Mouse (Mus musculus): ENCODE results near the gene Itgb2. TPM values are rescaled to one million over a fixed set of nuclear protein-coding genes. Genes with fewer than 3 reads are reported as not detected.
A peak's percentile ranks its signal among the peaks of the same experiment; 100 is the strongest.

Itgb2 gene
- polyA plus RNA-seq, 1 experiment from 2014 or later: 23.1 TPM

DNA sequence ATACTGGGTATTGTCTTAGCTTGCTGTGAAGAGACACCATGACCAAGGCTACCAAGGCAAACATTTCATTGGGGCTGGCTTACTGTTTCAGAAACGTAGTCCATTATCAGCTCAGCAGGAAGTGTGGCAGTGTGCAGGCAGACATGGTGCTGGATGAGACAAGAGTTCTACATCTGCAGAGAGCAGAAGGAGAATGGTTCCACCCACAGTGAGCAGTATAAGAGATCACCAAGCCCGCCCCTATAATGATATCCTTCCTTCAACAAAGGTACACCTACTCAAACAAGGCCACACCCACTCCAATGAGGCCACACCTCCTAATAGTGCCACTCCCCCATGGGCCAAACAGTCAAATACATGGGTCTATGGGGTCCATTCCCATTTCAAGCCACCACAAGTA lies 31.5 kb downstream of the Itgb2 start:
- Histone ChIP-seq H3K27ac (ENCODE audit: low read depth) (no peak overlapping the region), H3K9me3 (ENCODE audit: low read length) (no peaks in the 10 kb centered on the region), H3K36me3 (replicated peaks; ENCODE audit: insufficient read depth, low read length) (peaks cover 5% of the 10 kb centered on the region; the same call in 1 of the 2 replicates), H3K4me2 (ENCODE audit: low read depth, low read length) (no peak overlapping the region), H3K9ac (replicated peaks) (no peak overlapping the region), H3K27me3 (ENCODE audit: insufficient read depth, low read length) (no peaks in the 10 kb centered on the region), H3K4me3 (ENCODE audit: low read depth, low read length) (no peak overlapping the region), H3K4me1 (ENCODE audit: insufficient read depth) (no peaks in the 10 kb centered on the region)
- TF ChIP-seq CTCF (IDR thresholded peaks at IDR 0.05; ENCODE audit: low read depth): no peak
- no peak for TF ChIP-seq EP300 (IDR thresholded peaks at IDR 0.05; ENCODE audit: low read depth)
- ATAC-seq (no peak), DNase-seq (no peak)
- 45% methylated on average over 2 of the region's 2 CpGs for WGBS (ENCODE audit: insufficient replicate concordance)

- Histone ChIP-seq H3K4me1 (ENCODE audit: insufficient read depth) (no peaks in the 10 kb centered on the region; the same call in 1 of the 2 replicates), H3K27ac (ENCODE audit: low read depth) (no peak overlapping the region), H3K9me3 (ENCODE audit: low read length) (no peaks in the 10 kb centered on the region), H3K36me3 (replicated peaks; ENCODE audit: insufficient read depth, low read length) (no peaks in the 10 kb centered on the region; the same call in 1 of the 2 replicates), H3K9ac (replicated peaks) (no peak overlapping the region), H3K4me3 (ENCODE audit: low read depth, low read length) (no peak overlapping the region), H3K27me3 (ENCODE audit: insufficient read depth, low read length) (no peaks in the 10 kb centered on the region), H3K4me2 (ENCODE audit: low read depth, low read length) (no peak overlapping the region)
- no peak for DNase-seq
- 61% methylated on average over 8 of the region's 8 CpGs for WGBS (ENCODE audit: insufficient replicate concordance)
- TF ChIP-seq CTCF (IDR thresholded peaks at IDR 0.05; ENCODE audit: low read depth) (no peak), EP300 (IDR thresholded peaks at IDR 0.05; ENCODE audit: low read depth) (no peak)
- no peak for ATAC-seq
Observed at GRCm38 (mm10) chr10:77565005-77565404, 35.0 kb downstream of the Itgb2 start.

- H3K27ac ChIP-seq (ENCODE audit: low read depth): no peak overlapping the region
- DNase-seq (peak; percentile 89), ATAC-seq (0 out of 2 replicates have a peak, but pooled peaks have one; percentile 31)
- H3K9me3 ChIP-seq (ENCODE audit: low read length): no peaks in the 10 kb centered on the region
- H3K36me3 ChIP-seq (replicated peaks; ENCODE audit: insufficient read depth, low read length): no peaks in the 10 kb centered on the region
- H3K4me1 ChIP-seq (ENCODE audit: insufficient read depth): peaks cover 6% of the 10 kb centered on the region; the same call in 1 of the 2 replicates
- 23% methylated on average over 8 of the region's 8 CpGs for WGBS (ENCODE audit: insufficient replicate concordance)
- H3K4me2 ChIP-seq (ENCODE audit: low read depth, low read length): no peak overlapping the region
- H3K4me3 ChIP-seq (ENCODE audit: low read depth, low read length): no peak overlapping the region
- no peak overlapping the region for H3K9ac ChIP-seq (replicated peaks)
- H3K27me3 ChIP-seq (ENCODE audit: insufficient read depth, low read length): no peaks in the 10 kb centered on the region
- peak; percentile 95 for TF ChIP-seq CTCF (IDR thresholded peaks at IDR 0.05; ENCODE audit: low read depth)
- no peak for TF ChIP-seq EP300 (IDR thresholded peaks at IDR 0.05; ENCODE audit: low read depth)
Observed at GRCm38 (mm10) chr10:77566651-77567050, 36.6 kb downstream of the Itgb2 start.

DNA sequence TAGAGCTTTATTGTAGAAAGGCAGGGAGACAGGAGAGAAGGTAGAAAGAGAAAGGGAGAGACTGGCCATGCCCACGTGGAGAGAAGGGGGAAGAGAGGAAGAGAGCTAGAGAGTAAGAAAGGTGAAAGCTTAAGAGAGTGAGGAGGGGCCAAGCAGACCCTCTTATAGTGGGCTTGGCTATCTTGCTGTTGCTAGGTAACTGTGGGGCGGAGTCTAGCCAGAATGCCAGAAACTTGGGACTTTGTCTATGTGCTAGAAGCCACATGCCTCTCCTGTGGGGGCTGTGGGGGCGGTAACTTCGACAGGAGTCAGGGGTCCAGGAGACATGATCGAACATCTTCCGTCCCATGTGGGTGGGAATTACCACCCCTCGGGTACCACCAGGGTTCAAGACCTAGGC lies 39.4 kb downstream of the Itgb2 start:
- no peak overlapping the region for H3K4me2 ChIP-seq (ENCODE audit: low read depth, low read length)
- peaks cover 14% of the 10 kb centered on the region for H3K4me1 ChIP-seq (ENCODE audit: insufficient read depth)
- no peaks in the 10 kb centered on the region for H3K27me3 ChIP-seq (ENCODE audit: insufficient read depth, low read length)
- ATAC-seq: no peak
- WGBS (ENCODE audit: insufficient replicate concordance): 56% methylated on average over 7 of the region's 7 CpGs
- H3K36me3 ChIP-seq (replicated peaks; ENCODE audit: insufficient read depth, low read length): no peaks in the 10 kb centered on the region
- no peak overlapping the region for H3K4me3 ChIP-seq (ENCODE audit: low read depth, low read length)
- no peak for TF ChIP-seq EP300 (IDR thresholded peaks at IDR 0.05; ENCODE audit: low read depth)
- TF ChIP-seq CTCF (IDR thresholded peaks at IDR 0.05; ENCODE audit: low read depth): no peak
- peak overlapping the region; percentile 70; the same call in 1 of the 2 replicates for H3K27ac ChIP-seq (ENCODE audit: low read depth)
- H3K9me3 ChIP-seq (ENCODE audit: low read length): no peaks in the 10 kb centered on the region
- DNase-seq: no peak
- H3K9ac ChIP-seq (replicated peaks): no peak overlapping the region

DNA sequence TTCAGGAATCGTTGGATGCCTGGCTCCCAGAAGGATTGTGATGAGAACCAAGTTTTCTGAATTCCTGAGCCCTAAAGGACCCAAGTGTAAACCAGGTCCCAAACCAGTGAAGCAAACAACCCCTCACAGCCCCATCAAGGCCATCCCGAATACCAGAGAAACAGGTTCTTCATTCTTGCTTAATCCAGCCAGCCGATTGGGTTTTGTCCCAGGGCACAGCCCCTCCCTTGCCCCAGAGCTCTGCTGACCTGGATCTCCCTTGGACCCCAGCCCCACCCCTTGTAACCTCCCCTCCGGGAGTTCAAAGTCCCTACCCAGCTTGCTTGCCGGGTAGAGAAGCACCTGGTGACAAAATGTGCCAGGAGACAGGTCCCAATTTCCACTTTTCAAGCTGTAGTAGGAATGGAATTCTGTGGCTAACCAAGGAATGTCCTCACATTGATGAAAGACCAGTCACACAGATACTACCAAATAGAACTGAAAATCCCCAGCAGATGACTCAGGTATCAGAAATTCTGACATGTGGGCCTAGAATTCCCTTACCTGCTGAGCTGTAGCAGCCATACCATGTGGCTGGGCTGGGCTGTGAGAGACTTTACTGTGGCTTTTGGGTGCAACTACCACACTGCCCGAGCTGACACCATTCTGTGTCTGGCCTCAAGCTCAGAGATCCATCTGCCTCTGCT lies 40.1 kb downstream of the Itgb2 start:
- TF ChIP-seq CTCF (IDR thresholded peaks at IDR 0.05; ENCODE audit: low read depth) (no peak), EP300 (IDR thresholded peaks at IDR 0.05; ENCODE audit: low read depth) (peak; percentile 82; the same call in 1 of the 2 replicates)
- Histone ChIP-seq H3K27me3 (ENCODE audit: insufficient read depth, low read length) (no peaks in the 10 kb centered on the region), H3K4me1 (ENCODE audit: insufficient read depth) (peaks cover 14% of the 10 kb centered on the region), H3K4me3 (ENCODE audit: low read depth, low read length) (no peak overlapping the region), H3K36me3 (replicated peaks; ENCODE audit: insufficient read depth, low read length) (no peaks in the 10 kb centered on the region), H3K27ac (ENCODE audit: low read depth) (peak overlapping the region; percentile 70; the same call in 1 of the 2 replicates), H3K9ac (replicated peaks) (no peak overlapping the region), H3K9me3 (ENCODE audit: low read length) (no peaks in the 10 kb centered on the region), H3K4me2 (ENCODE audit: low read depth, low read length) (no peak overlapping the region)
- 41% methylated on average over 6 of the region's 6 CpGs for WGBS (ENCODE audit: insufficient replicate concordance)
- DNase-seq: peak; percentile 62
- ATAC-seq: peak; percentile 89

GRCm38 (mm10) chr10:77572225-77572624 lies 42.2 kb downstream of the Itgb2 start:
- H3K4me1 ChIP-seq (ENCODE audit: insufficient read depth): peaks cover 14% of the 10 kb centered on the region
- WGBS (ENCODE audit: insufficient replicate concordance): 16% methylated on average over 3 of the region's 3 CpGs
- ATAC-seq: no peak; the same call in 1 of the 2 replicates
- H3K9me3 ChIP-seq (ENCODE audit: low read length): no peaks in the 10 kb centered on the region
- no peaks in the 10 kb centered on the region for H3K27me3 ChIP-seq (ENCODE audit: insufficient read depth, low read length)
- DNase-seq: no peak
- peak overlapping the region; percentile 30; the same call in 1 of the 2 replicates for H3K27ac ChIP-seq (ENCODE audit: low read depth)
- H3K4me2 ChIP-seq (ENCODE audit: low read depth, low read length): no peak overlapping the region
- no peak overlapping the region for H3K9ac ChIP-seq (replicated peaks)
- no peak overlapping the region for H3K4me3 ChIP-seq (ENCODE audit: low read depth, low read length)
- peak; percentile 69 for TF ChIP-seq CTCF (IDR thresholded peaks at IDR 0.05; ENCODE audit: low read depth)
- TF ChIP-seq EP300 (IDR thresholded peaks at IDR 0.05; ENCODE audit: low read depth): no peak
- H3K36me3 ChIP-seq (replicated peaks; ENCODE audit: insufficient read depth, low read length): no peaks in the 10 kb centered on the region
